Mouse (Mus musculus): ENCODE results near the gene Tmtc2.

DNA sequence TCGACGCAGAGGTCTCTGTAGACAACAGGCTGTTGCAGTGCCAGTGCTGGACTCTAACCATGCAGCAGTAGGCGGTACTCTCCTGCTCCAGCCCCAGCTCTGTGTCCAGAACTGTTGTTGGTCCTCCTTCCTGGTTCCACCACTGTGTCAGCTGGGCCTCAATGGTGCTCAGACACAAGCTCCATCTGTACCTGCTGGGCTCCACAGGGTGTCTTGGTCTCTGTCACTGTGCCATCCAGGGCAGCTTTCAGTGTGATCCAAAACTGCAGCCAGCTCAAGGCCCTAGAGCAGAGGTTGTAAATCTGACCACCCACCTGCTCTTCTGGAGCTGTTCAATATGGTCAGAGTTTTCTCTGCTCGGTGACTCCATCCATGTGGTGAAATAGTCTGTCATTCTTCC, 68.2 kb downstream of the Tmtc2 start:
- TF ChIP-seq CTCF (IDR thresholded peaks at IDR 0.05; ENCODE audit: borderline replicate concordance, extremely low read depth, insufficient read depth, insufficient read length) (no peak), POLR2A (IDR thresholded peaks at IDR 0.05; ENCODE audit: borderline replicate concordance, extremely low read depth, insufficient read depth, insufficient read length, poor library complexity, severe bottlenecking) (no peak)
